Mouse (Mus musculus): Measurements from ENCODE around the gene Slc12a8.

Gene Slc12a8

DNA sequence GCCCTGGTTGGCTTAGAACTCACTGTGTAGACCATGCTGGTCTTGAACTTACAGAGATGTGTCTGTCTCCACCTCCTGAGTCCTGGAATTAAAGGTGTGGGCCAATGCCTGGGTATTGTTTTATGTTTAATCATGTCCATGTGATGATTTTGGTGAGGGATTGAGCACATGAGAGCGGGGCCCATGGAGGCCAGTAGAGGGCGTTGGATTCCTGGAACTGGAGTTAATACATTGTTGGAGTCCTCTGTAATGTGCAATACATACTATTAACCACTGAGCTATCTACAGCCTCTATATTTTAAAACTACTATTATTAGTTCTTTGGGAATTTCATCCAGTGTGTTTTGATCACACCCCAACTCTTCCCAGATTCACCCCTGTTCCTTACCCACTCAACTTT is 27.2 kb downstream of the Slc12a8 start:
- DNase-seq (ENCODE audit: low read depth): no peak

DNA sequence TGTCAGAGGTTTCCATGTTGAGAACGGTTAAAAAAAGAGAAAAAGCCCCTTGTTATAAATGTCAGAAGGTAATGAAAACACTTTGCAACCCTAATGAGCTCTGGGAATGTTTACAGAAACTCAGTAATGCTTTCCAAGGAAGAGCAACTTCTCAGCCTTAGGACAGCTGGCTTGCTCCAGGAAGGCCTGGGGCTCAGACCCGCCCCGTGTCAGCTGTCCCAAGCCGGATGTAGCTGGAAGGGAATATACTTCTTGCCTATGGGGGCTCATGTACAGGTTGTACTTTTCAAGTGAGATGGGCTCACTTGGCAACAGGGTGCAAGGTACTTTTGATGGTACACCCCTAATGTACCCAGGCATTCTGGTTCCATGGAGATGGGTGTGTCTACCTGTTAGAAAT is 28.4 kb downstream of the Slc12a8 start:
- no peak for DNase-seq (ENCODE audit: low read depth)

DNA sequence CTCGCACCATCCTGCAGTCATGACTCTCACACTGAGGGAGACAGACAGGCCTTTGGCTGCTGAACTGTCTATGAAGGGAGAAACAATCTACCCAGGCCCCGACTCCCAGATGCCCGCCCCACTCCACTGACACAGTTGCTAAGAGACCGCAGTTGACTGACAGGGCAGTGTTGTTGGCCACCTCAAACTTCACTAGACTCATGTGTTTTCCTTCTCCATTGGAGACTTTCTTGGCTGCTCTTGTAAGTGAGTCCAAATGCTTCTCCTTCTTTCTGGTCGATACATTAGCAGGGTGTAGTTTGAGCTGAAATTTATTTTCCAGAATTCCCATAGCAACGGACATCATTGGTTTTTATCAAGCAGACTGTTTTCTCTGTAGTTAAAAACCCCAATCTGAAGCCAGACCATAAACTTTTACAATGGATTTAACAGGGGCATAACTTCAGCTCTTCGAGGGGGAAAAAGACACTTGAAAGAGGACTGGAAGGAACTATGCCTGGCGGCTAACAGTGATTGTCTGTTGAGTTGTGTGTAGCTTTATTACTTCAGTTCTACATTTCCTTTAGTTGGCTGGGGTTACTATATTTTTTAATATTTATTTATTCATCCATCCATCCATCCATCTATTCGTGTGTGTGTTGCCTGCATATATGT is 36.7 kb downstream of the Slc12a8 start:
- no peak for DNase-seq (ENCODE audit: low read depth)

DNA sequence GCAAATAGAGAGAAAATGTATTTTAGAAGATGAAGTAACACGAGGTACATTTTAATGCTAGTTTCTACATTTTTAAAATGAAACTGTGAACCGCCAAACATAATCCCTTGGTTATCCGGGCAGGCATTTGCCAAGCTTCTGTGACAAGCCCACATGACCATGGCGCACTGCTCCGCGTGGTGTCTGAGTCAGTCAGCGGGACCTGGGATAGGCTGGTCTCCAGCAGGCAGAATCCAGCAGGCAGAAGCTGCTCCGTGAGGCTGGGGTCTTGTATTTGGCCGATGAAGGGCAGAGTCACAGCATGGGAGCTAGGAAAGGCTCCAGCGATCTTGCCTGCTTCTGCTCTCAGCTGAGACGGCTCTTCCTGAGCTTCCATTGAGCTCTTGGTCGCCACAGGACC is 41.0 kb downstream of the Slc12a8 start:
- no peak for DNase-seq (ENCODE audit: low read depth)

DNA sequence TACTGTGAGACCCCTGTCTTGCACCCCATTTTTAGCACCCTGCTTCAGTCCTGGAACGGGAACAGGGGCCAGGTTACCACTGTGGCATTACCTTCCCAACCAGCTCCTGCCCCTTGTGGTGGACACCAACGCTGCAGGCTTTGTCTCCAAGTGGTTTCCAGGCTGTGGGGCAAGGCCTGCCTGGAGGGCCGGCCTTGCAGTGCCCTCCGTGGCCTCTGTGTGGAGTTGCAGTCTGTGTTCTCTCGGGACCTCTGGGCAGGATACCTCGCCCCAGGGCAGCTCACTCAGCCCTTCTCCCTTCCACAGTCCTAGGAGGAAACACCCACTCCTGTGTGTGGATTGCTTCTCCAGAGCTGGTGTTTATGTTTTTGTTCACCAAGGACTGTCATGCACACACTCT is 43.2 kb downstream of the Slc12a8 start:
- DNase-seq (ENCODE audit: low read depth): peak; percentile 76

DNA sequence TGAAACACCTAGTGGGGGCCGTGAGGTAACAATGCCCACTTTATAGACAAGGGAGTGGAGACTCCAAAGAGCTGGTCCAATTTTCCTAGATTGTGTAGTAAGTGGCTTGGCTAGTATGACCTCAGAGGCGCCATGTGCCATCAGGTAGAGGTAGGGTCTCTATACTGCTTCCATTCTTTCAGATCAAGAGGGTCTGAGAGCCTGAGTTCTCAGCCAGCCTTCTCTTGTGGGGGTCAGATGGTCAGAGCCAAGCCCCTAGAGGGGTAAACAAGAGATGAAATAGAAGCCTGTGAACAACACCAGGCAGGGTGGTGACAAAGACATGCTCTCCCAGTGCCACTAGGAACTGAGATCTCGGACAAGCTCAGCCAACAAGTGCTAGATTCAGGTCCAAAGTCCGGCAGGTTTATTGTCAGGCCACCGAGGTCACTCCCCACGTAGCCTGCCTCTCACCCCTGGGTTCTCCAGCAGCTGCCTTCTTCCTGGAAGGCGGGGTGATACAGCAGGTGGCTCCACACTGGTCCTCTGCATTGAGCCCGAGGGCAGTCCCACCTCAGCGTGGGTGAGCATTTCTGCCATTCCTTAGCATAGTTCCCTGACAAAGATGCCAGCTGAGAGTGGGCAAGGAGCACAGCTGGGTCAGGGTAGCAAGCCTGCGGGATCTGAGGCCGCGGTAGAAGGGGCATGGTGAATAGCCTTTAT is 44.3 kb downstream of the Slc12a8 start:
- no peak for DNase-seq (ENCODE audit: low read depth)

DNA sequence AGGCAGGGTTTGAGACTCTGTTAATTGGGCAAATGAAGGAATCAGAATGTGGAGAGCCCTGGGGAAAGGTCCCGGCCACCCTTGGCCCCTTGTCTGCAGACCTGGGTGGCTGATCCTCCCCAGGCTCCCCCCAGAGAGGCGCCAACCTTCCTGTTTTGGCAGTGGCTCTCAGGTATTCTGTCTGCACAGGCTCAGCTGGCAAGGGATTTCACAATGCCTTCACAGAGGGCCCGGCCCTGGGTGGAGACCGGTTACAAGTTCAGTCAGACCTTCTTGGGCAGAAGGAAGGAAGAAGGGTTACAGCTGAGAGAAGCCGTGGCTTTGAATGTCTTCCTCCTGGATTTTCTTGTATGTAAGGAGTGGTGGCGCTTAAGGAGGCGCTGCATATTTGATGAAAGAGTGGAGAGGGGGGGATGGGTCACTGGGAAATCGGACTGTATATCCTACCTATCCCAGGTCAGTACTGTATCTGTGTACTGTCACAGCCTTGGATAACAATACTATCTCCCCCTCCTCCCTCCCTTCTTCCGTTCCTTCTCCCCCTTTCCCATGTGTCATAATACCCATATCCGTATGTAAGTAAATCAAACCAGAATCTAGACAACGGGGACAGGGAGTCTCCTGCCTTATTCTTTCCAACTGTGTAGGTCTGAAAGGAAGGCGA is 45.9 kb downstream of the Slc12a8 start:
- peak; percentile 26 for DNase-seq (ENCODE audit: low read depth)

DNA sequence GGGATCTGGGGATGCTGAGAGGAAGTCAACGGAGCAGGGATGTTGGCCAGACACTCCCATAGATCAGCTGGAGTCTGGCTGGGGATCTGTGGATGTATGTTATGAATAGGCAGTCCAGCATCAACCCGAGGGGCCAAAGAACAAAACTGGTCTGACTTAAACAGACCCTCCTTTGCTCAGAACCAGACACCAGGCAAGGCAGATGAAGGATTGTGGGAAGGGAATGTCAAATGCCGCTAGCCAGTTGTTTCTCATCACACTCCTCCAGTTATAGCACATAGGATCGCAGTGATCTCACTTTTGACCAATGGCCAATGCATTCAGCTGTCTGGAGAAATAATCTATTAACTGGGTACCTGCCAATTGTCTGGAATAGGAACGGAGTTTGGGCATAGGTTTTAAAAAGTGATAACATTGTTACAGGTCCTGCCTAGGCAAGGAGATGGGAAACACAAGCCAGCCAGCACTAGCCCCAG is 46.4 kb downstream of the Slc12a8 start:
- DNase-seq (ENCODE audit: low read depth): no peak

DNA sequence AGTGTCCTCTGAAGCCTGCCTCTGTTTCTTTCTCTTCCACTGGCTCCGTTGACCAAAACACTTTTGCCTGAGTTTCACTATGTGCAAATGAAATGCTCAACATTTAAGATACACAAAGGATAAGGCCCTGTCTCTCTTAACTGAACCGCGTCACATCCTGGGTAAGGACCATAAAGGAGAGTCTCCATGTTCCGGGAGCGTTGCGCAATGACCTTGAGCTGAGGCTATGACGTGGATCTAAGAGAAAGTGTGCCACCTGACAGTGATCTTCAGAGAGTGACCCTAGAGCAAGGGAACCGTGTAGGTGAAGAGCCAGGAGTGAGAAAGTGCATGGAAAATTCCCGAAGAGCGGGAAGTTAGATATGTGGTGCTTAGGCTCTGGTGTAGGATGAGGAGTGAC is 49.3 kb downstream of the Slc12a8 start:
- peak; percentile 55 for DNase-seq (ENCODE audit: low read depth)

DNA sequence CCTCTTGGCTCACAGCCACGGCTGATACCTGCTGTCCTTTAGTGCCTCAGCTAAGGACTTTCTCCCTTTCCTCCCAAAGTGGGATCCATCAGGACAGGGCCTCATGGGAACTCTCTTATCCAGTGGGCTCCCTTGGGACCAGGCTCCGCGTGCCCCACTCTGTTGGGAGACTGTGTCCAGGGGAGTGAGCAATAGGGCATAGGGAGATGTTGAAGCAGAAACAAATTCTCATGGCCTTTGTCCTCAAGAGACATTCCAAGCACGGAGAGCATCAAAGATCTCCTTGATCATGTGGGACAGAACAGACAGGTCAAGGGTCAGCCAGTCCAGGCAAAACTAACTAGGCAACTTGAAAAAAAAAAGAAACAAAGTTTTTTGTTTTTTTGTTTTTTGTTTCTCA is 50.6 kb downstream of the Slc12a8 start:
- no peak for DNase-seq (ENCODE audit: low read depth)

DNA sequence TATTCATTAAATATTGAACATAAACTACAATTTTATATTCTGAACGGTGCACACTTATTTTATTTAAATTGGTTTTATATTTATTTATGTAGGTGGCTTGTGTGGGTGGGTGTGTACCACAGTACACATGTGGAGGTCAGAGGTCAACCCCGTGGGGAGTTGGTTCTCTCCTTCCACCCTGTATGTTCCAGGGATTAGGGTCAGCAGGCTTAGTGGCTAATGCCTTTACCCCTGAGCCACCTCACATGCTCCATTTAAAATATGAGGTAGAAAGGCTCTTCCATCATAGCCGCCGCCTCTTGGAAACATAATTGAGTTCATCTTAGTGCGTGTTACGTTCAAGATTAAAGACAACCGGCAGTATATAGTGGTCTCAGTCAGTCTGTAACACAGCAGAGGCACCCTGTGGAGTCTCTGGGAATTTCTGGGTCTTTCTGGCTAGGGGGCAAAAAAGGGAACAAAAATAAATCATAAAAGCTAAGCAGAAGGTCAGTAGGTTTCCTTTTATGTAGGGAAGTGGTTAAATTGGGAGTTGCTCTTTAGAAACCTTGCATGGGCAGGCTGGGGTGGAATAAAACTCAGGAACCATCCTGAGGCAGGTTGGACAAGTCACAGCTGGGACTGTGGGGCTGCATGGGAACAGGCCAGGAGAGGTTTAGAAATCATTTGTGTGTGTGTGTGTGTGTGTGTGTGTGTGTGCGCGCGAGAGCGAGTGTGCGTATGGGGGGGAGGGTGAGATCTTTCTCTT is 51.3 kb downstream of the Slc12a8 start:
- DNase-seq (ENCODE audit: low read depth): no peak

DNA sequence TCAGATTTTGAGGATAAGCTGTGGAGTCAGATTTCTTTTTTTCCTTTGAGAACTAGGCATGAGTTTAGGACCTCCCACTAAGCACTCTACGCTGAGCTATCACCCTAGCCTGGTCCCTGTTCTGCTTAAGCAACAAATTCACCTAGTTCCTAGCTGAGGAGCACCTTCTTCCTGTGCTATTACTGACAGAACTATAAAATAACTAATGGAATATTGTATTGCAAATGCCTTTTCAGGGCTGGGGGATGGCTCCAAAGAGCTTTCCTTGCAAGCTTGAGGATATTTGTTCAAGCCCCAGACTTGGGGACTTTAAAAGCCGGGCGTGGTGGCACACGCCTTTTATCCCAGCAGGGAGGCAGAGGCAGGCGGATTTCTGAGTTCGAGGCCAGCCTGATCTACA is 55.5 kb downstream of the Slc12a8 start:
- no peak for DNase-seq (ENCODE audit: low read depth)

DNA sequence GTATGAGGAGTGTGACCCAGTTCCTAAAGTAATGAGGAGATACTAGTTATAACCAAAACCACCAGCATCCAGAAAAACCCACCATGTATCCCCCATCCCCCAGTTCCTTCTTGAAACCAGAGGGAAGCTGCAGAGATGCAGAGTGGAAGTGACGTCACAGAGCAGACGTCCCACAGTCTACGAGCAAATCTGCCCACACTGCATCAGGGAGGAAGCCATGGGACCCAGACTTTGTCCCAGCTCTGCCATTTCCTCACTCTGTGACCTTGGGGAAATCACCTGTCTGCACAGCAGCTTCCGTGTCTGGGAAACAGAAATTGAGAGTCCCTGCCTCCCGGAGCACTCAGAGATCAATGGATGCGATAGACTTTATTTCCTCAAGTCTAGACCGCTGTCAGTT is 56.6 kb downstream of the Slc12a8 start:
- peak; percentile 36 for DNase-seq (ENCODE audit: low read depth)

DNA sequence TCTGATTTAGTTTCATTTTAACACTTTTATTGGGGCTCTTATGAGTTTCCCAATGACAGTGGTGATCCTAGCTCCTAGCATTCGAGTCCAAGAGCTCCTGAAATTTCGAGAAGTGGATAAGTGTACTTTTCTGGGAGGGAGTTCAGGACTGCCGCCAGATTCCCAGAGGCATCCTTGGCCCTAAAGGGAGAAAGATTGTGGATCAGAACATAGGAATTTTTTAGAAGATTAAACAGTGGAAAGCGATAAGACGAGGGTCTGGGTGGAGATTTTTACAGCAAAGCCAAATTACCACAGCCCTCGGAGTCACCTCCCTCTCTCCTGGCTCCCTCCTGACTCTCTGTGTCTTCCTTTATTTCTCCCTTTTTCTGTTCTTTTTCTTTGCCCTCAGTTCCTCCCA is 58.6 kb downstream of the Slc12a8 start:
- no peak for DNase-seq (ENCODE audit: low read depth)

DNA sequence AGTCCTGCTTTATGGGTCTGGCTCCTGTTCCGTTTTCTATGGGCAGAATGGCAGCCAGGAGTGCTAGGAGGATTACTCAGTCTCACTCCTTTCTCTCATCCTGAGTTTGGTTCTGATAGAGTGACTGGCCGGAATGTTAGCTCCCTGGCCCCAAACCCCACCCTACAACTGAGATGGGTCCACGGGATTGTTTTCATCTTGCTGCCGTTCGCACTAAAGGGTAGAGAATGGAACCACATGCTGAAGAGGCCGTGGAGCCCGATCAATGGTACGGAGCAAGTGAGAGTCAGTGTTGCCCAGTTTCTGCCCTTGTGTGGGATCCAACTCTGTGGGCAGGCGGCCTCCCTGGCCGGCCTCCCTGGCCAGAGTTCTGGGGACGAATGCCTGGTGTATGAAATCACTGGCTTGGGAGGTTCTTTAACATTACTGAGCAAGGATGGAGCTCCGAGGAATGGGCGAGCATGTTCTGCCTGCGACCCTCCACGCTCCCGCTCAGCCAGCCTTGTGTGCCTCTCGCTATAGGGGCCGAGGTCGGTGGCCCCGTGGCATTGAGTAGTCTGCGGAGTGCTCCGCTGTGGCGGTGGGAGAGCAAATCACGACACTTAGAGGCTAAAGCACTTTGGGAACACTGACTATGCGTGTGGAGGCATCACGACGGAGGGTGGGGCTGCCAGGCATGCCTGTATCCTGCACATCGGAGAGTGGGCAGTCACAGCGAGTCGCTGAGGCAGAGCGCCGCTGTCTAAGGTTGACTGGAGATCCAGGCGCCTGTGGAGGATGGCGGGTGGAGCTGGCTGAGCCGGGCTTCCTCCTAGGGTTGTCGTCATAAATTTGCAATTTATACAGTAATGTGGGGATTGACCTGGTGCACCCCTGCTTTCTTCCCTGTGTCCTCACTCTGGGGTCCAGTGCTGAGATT is 59.4 kb downstream of the Slc12a8 start:
- no peak for DNase-seq (ENCODE audit: low read depth)

DNA sequence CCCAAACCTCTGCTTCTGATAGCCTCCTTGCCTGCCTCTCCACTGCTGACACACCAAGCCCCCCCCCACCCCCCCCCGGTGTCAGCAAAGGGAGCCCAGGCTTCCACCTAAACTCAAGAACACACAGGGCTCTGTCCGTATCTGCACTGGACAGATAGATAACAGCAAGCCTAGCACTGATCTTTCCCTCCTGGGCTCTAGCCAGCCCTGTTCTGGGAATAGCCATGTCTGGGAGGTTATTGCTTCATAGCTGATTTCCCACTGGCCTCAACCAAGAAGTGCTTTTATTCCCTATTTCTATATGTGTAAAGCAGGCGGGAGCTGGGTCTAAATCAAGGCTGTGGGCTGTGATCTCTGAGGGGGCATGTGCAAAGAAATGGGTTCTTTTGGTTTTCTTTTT is 61.3 kb downstream of the Slc12a8 start:
- DNase-seq (ENCODE audit: low read depth): no peak

DNA sequence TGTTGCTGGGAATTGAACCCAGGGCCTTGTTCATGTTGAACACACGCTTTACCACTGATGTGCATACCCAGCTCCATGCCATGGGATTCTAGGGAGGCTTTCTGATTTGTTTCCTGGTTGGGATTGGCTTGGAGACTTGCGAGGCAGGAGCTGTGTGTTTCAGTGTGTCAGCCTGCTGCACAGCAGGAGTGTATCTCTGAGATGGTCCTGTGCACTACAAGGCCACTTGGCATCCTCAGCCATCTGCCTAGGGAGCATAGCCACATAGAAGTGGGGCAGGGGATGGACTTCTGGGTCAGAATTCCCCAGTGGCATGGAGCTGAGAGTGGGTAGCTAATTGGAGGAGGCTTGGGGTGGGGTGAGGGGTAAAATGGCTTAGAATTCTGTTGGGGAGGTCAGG is 63.2 kb downstream of the Slc12a8 start:
- no peak for DNase-seq (ENCODE audit: low read depth)

DNA sequence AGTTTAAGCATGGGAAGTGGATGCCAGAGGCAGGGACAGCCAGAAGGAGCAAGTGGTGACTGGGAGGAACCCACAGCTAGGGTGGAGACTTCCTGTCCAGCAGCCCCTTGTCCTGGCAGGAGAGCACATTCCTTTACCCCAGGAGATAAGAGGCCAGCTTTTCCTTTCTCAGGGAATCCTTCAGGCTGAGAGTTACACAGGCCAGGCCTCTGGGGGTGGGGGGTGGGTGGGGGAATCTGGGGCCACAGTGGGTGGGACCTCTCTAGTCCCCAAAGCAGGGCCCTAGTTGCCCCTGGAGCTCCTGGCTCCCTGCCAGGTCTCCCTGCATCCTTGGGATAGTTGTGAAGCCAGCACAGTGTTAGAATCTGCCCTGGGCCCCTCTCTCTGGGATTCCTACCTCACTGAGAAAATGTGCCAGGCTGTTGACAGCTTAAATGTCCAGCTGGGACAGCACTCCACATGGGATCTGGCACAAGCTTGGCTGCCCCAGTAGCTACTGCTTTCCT is 63.7 kb downstream of the Slc12a8 start:
- DNase-seq (ENCODE audit: low read depth): no peak

DNA sequence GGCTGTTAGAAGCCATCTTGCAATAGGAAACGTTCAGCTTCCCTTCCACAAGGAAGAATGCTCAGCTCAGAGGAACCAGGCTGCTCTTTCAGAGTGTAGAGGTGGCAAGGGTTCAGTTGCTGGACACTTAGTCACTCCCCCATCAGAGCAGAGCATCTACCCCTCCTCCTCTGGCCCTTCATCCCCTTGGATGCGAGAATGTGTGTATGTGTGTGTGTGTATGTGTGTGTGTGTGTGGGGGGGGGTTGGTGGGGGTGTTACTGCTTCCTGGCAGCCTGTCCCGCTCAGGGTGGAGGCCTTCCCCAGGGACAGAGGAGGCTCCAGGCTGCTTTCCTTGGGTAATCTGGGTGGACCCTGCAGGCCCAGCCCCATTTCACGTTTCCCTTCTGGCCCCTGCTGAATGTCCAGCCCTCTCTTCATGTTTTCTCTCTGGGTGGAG is 64.6 kb downstream of the Slc12a8 start:
- no peak for DNase-seq (ENCODE audit: low read depth)

DNA sequence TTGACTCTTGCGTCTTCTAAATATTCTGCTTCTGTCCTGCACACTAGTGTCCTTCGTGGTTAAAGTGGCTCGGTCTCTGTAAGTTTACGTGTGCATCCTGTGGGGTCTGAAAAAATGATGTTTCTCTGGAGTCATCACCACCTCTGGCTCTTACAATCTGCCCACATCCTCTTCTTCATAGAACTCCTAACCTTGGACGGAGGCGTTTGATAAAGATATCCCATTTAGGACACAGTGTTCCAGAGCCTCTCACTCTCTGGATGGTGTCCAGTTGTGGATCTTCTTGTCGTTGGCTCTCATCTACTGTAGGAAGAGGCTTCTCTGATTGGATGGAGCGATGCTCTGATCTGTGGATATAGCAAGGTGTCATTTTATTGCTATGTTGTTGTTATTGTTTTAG is 65.4 kb downstream of the Slc12a8 start:
- DNase-seq (ENCODE audit: low read depth): no peak

DNA sequence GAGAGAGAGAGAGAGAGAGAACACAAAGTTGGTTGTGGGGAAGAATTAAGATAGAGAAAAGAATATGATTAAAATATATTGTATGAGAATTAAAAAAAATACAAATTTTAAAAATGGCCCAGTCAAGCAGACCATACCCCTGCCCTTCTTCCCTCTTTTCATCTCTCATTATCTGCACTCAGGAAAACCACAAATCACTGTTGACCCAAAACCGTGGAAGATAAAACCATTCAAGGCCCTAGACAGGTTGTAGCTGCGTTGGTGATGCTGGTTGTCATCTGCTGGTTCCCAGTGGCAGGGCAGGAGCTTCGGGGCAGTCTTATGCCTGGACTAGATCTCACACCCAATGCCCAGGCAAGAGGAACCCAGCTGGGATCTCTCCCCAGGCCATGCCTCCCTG is 66.2 kb downstream of the Slc12a8 start:
- no peak for DNase-seq (ENCODE audit: low read depth)

Measured in 416B (cell line).